Mouse (Mus musculus): ENCODE measurements at regions not wholly inside any gene's neighbourhood (a gene's known extent, or its start where the extent isn't known, plus 50 kb on each side); places are given as distances from the start of the nearest gene placed in this dataset.

DNA sequence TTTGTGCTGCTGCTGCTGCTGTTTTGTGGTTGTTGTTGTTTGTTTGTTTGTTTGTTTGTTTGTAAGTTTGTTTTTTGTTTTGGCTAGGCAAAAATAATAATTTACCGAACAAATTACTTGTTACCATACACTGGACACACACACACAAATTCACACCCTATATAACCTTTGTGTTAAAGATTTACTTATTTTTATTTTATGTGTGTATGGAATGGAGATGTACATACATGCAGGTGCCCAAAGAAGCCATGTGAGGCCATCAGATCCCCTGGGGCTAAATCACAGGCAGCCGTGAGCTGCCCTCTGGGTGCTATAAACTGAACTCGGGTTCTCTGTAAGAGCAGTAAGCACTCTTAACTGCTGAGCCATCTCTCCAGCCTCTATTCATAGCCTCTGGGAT is 56.0 kb downstream of the Pttg1 start:
- DNase-seq, result no peak

DNA sequence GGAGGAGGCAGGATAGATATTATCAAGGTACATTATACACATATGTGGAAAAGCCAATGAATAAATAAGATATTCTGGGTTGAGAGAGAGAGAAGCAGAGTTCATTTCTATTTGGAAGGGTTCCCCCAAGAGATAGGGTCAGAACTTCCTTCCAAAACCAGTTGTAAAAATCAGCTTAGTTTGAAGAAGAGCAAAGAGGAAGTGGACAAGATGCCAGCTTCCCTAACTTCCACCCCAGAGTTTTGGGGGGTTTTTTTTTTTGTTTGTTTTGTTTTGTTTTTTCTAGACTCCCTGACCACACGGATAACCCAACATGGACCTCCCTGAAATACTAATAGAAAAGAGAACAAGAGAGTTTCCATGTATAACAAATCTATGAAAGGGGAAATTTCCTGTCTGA is 57.7 kb downstream of the Pttg1 start:
- DNase-seq, result no peak

DNA sequence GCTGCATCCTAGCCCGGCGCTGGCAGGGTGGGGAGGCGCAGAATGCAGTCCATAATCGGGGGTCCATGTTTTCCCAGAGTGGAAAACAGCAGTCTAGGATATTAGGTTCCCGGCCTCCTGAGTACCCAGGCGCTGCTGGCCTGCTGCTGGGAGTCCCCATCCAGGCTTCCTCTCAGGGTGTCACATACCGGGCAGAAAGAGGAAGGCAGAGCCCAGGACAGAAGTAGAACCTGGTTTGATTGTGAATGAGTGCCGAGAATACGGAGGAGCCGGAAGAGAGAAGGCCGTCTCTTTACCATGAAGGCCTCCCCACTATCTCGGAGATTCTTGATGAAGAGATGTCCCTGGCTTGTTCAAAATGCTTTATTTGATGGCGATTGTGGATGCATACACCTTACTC is 64.2 kb downstream of the Pttg1 start:
- no peak for DNase-seq

DNA sequence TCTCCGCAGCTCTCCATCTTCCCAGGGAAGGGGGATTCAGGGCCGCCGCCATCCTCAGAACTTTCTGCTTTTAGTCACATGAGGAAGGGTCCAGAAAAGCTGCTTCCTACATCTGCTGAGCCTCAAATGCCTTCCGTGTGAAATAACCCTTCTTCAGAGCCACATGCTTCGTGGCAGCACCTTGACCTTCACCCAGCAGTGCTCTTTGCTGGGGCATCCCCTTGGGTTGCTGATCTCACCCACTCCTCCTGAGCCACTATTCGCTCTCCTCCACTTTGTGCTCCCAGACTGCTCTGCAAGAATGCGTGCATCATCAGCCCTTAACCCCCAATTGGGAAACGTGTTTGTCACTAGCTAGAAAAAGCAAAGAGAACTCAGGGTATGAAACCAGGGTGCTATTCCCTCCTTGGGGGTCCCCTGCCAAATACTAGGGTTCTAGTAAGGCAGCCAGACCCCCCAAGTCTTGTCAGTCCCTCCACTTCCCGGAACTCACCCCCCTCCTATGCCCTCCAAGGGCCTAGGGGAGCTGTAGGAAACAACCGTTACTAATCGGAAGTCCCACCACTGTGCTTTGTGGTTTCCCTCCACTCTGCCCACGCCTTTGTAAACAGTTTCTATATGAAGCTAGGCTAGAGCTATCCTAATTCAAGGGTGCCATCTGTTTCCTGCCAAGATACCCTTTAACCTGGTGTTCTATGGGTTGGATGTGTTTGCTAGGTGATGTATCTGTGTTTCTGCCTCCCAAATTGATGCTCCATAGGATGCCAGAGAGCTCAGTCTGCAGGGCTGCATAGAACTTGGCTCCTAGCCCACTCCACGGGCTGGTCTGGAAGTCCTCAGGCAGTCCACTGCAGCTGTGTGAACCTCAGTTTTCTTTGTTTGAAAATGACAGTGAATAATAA is 67.4 kb downstream of the Pttg1 start:
- DNase-seq, result no peak

DNA sequence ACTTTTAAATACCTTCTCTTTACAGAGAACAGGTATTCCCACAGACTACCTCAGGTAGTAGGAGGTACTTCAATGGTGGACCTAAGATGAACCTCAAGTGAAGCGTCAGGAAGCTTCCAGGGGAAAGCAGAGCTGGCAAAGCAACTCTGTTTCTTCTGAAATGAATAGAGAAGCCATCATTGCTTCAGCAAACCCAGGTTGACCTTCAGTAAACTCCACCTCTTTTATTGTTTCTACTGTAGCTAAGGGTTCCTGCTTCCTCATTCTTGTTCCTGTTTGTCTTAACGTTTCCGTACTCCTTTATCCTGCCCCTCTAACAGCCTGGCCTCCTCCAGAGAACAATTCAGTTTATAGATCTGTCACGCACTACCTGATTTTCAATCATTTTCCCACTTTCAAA is 72.4 kb downstream of the Pttg1 start:
- no peak for DNase-seq

DNA sequence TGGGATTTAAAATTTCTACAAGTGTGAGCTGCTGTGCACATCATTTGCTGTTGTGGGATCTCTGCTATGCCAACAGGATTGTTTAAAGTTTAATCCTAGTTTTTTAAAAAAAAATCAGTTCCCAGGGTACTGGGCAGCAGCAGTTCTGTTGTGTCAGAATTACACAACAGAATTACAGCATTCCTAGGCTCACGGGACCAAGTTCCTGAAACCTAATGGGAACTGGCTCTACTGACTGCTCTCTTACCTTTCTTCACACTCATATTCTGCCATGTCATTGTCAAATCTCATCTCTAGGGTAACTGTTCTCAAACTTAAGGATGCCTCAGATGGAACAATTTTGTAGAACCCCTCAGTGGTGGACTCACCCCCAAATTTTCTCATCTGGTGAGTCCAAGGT is 73.0 kb downstream of the Pttg1 start:
- no peak for DNase-seq

DNA sequence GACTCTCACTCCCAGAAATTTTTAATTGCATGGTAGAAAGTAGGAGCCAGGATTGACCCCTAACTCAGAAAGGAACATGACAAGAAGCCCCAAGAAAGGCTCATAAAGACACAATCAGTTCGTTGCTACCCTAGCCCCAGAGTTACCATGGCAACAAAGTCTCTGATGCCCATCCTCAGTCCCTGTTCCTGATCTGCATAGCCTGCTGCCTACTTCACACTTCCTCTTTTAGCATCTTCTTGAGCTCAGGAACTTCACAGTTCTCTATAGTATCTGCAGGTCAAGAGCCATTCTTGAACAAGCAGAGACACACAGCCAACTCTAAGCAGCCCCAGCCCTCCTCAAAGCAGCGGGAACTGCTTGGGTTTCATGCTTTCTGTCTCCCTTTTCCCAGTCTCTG is 74.2 kb downstream of the Pttg1 start:
- no peak for DNase-seq

DNA sequence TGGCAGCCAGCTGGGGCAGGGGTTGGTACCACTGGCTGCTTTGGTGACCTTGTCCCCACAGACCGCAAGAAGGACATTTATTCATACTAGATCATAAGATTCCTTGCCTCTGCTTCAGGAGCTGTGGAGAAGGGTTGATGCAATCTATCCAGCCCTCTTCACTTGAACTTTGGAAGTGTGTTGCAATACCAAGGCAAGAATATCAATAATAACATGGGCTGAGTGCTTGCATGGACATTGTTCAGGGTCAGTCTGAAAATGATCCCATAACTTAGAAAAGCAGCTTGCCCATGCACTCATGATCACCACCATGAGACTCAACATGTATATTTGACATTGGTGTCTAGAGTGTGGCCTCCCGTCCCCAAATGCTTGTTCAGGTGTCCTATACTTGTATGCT is 74.7 kb downstream of the Pttg1 start:
- DNase-seq, result no peak

DNA sequence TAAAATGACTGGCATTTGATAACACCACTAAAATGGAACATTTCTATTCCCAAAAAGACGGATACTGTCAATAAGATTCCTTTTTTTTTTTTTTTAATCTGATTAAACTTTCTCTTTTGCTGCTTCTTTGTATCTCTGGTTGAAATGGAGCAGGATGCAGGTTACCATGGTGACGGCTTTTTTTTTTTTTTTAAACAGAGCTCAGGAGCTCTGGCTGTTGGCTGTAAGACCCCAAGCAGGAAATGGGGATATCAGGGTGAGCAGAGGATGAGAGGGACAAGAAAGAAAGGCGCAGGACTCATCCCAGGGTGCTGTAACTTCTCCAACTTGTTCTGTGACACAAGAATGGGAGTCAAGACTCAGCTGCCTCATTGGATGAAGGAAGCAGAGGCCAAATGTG is 75.8 kb downstream of the Pttg1 start:
- DNase-seq, result no peak

DNA sequence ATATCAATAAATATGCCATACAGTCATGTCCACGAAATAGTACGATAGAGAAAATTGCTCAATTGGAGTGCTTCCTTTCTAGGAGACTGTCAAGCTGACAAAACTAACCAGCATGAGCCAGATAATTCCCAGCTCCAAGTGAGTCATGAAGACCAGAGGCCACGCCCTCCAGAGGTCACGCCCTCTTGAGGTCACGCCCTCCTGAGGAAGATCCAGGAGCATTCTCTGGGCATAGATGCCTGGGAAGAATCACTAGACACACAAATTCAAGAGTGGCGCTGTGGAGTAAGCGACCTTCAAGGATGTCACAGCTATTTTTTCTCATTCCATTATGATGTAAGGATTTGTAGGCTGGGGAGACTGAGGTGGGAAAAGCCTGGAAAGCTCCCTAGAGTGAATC is 76.5 kb downstream of the Pttg1 start:
- DNase-seq, result no peak

DNA sequence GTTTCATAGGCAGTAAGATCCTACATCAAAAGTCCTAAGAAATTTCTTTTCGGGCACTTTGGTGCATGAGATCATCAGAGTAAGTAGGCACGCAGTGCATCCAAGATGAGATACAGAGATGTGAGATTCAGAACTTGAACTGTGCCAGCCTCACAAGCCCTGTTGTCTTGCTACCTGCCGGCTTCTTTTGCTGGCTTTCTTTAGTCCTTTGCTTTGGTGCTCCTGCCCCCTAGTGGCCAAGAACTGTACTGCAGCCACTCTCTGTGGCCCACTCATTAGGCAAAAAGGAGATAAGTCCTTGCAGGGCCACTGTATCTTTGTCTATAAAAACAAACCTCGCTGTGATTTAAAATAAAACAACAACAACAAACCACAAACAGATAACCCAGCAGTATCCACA is 77.5 kb downstream of the Pttg1 start:
- DNase-seq, result peak; percentile 81

DNA sequence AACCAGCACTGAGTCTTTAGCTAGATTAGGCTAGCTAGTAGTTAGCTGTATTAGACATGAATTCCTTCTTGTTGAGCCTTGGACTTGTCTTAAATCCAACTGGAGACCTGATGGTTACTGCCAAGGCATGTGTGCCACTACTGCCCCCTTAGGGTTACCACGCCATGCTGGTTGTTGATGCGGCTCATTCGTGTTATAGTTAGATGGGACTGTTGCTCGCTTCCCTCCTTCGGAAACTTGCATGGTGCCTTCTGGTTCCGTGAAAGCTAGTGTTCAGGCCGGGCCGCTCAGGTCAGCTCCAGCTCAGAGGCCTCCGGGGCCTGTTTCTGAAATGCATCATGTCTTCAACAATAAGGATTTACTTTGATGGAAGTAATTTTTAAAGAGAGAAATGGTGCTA is 79.6 kb downstream of the Pttg1 start:
- DNase-seq, result no peak

DNA sequence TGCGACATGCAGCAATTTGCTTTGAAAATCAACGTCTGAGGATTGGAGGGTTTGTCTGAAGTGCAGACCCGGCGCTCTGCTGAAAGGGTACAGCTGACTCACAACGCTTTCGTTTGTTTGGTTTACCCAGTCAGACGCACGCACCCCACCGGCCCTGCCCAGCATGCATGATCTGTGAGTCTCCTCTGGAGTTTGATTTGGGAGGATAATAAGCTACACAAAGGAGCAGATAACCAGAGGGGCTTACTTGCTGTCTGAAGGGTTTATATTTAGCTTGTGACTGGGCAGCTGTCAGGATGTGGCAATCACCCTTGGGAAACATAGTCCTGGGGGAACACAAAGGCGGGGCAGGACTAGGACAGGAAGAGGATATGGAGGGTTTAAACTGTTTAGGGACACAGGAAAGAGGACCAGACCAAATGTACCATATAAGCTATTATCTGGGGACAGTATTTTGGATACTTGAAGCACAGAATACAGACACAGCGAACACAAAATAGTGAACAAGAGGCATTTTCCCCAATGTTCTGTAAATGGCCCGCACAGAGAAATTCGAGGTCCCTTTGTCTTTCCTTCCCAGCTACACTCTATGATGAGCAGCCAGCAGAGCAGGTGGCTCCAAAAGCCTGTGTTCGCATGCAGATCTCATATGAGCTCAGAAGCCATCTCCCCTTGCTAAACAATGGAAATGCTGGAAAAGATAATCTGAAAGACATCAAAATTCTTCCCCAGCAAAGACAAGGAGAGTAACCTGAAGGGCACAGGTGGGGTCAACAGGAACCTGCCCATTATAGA is 81.1 kb downstream of the Pttg1 start:
- no peak for DNase-seq

DNA sequence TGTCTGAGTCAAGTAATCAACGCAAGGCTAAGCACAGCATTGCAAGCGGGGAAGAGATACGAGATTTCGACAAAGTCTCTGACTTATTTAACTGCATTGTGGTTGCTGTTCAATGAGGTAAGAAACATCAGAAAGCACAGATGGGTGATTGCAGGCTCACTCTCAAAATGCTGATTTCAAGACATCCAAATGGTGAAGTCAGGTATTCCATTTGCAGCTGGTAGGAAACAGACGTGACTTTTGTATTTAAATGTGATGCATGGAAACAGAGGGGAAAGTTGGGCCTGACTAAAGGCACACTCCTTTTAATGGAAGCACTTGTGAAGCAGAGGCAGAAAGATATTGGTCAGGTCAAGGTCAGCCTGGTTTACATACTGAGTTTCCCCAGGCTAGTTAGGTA is 82.5 kb downstream of the Pttg1 start:
- no peak for DNase-seq

DNA sequence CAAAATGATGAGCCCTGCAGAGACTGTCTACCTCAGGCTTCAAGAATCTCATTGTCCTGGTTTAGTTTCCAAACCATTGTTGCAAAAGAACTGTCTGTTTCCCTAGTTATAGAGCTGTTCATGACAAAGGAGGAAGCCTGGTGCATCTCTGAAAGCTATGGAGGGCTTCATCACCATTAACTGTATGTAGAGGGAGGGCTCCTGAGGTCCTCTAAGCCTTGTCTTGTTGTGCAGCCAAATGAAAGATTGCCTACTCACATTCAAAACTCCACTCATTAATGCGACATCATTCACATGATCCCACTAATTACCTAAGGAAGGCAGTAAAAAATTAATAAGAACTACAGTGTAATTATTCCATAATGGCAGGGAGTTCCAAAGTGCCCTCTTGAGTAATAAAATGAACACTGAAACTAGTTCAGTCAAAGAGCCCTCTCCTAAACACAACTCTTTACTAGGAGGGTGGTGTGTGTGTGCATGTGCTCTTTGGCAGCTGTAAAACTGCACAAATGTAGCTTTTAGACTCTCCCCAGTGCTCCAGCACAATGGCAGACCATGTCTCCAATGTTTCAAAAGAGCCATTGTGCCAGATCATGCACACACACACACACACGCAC is 87.6 kb downstream of the Pttg1 start:
- no peak for DNase-seq

DNA sequence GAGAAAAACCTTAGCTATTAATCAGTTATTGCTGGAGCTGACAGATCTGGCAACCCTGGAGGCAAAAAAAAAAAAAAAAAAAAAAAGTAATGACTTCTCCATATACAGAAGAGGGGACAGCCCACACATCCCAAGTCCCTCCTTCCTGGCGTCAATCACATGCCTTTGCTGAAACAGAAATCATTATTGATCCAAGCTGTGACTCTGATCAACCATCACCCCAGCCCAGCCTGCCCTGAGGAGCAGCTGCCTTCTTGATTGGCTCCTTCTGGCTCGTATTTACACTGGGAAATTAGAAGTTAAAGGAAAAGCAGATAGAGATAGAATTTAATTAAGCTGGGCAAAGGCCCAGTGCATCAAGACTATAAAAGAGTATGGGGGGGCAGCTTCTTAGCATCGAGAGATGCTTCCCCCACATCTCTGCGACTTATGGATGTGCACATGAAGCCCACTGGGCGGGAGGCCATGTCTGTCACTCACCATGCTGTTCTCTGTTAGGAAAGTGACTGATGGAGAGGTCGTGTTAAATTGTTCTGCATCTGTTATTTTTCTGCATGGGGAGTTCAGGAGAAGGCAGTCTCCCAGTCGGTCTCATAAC is 90.3 kb downstream of the Pttg1 start:
- no peak for DNase-seq

DNA sequence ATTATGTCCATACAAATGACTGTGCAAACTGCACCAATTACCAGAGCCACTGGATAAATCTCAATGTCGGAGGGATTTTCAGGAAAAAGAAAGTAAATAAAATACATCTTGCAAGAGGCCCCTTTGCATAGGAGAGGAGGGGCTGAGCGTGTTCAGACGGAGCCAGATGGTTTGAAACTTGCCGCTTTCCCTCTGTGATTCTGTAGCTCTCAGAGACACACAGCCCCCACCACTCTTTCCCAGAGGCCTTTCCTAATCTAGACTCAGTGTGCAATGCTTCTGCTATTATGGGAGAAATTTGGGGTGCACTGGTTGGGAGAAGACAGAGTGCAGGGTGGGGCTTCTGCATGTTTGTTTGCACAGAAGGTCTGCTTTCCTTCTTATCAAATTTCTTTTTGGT is 92.5 kb downstream of the Pttg1 start:
- DNase-seq, result no peak

DNA sequence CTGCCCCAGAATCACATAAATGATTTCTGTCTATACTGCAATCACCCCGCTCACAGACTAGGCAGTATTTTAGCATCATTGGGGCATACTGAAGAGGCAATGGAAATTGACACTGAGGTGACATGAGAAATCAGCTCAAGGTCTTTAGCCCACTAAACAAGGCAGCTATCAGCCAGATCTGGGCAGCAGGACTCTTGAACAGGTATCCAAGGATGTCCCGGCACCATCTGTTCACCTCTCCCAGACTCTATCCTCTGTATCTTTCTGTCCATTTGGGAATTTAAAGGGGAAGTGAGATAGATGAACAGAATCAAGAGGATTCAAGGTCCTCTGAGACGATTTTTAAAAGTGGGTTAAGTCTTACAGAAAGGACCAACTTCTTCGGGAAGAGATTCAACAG is 112.1 kb downstream of the Pttg1 start:
- no peak for DNase-seq
